Mouse (Mus musculus) cerebellum, postnatal 10 days (tissue): ENCODE measurements around the gene Cdsn.
"Not testable (repeated sequence)": the region's sequence is repeated elsewhere in the genome, so short reads cannot be mapped to it uniquely, and the experiment has no call there.

Experiments used
- DNase-seq, 2 experiments: peaks; one replicate each; pipeline ENCODE4 v3.0.0; 2021; ENCODE audit warnings: mixed read lengths in 2 of 2

Cdsn gene

DNA sequence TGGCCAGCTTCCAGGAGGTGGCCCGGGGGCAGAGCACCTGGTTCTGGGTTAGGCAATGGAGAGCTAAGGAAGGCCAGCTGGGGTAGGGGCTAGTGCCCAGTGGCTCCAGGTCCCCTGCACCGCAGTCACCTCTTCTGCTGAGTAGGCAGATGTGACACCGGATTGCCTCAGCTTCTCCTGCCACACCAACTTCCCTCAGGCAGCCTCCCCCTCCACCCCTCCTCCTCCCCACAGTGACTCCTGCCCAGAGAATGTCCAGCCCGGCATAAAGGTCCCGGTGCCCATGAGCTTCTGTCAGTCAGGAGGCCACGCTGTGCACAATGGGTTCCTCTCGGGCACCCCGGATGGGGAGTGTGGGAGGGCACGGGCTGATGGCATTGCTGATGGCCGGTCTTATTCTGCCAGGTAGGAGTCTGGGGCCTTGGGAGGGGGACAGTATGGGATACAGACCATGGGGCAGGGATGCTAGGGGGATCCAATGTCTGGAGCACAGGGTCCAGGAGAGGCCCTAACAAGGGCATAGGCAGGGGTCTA is at the start of gene Cdsn:
Gene Cdsn, plus strand, starts transcription at position 248 of the 534 bp plus-strand sequence.
- DNase-seq: no peak

DNA sequence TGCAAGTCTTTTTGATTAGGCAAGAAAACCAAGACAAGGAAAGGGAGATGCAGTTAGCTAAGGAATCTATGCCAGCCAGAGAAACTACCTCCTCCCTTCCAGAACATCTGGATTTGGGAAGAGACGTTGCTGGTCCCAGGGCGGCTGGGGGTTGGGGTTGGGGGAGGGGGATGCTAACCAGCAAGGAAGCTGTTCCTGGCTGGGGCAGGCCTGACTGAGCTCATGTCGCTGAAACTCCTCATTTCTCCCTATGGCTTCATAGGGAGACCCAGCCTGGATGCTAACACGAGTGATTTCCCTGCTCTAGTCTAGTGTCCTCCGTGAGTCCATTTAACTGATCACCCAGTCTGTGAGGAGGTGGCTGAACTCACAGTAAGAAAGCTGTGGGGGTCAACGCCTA is 49.7 kb upstream of the Cdsn start:
- no peak for DNase-seq

DNA sequence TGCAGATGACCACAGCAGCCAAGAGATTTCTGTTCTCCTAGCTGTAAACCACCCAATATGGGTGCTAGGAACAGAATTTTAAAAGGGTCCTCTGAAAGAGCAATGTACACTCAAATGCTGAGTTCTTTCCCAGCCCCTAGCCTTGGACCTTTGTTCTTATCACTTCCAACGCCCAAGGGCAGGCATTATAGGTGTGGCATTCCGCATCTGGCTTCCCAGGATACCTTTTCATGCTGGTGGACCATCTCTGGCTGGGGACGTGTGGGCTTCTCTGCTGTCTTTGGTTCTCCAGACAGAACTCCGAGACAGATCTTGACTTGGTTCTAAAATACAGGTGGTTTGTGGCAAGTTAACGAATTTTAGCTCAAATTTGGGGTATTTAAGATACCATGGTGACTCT is 49.2 kb upstream of the Cdsn start:
- no peak for DNase-seq

DNA sequence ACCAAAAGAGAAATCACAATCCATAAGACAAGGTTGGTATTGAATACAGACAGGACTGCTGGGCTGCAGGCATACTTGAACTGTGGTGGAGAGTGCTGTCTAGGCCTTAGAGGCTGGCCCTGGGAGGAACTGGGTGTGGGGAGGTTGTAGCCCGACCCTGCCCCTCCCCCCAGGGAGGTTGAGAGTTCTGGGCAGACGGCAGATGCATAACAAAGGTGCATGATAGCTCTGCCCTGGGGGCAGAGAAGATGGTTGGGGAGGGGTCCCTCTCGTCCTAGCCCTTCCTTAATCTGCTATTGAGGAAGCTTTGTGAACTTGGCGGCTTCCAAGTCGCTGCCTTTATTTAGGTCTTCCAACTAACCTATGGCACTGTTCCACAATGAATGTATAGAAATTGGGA is 48.1 kb upstream of the Cdsn start:
- DNase-seq: no peak

DNA sequence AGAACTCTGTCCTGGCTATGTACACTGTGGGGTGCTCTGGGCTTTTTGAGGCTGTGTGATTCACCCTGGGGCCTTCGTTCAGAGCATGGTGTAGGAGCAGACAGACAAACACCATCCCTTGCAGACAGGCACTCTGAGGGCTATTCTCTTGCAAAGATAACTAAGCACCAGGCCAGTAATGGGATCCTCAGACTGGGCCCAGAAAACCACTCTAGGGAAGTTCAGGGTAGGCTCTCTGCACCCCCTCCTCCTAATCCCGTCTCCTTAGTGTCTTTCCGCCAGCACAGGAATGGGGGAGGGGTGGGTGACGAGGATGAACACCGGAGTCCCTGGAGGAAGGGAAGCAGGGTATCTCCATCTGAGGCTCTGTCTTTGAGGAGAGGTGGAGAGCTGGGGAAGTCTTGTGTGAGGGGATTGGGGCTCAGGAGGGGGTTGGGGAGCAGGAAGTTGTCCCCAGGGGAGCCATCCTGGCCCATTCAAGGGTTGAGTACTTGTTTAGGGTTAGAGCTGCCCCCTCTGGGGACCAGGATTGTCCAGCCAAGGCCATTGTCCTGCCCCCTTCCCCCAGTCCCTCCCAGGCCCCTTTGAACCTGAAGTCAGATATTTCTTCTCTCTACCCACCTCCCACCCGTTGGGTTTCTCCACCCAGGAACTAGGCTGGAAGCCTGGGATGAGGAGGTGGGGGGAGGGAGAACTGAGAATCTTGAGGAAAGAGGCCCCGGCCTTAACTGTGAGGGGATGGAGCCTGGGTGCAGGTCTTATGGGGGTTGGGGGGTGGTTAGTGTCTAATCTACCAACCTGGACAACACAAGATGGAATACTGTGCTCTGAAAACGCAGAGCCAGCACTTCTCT is 47.1 kb upstream of the Cdsn start:
- DNase-seq: no peak

DNA sequence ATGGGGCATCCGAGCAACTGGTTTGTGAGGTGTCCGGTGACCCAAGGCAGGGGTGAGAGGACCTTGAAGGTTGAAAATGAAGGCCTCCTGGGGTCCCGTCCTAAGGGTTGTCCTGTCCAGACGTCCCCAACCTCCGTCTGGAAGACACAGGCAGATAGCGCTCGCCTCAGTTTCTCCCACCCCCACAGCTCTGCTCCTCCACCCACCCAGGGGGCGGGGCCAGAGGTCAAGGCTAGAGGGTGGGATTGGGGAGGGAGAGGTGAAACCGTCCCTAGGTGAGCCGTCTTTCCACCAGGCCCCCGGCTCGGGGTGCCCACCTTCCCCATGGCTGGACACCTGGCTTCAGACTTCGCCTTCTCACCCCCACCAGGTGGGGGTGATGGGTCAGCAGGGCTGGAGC is 46.2 kb upstream of the Cdsn start, which contains the start of gene Pou5f1:
Gene Pou5f1, plus strand, starts transcription at position 243 of the 400 bp plus-strand sequence.
- DNase-seq: no peak

DNA sequence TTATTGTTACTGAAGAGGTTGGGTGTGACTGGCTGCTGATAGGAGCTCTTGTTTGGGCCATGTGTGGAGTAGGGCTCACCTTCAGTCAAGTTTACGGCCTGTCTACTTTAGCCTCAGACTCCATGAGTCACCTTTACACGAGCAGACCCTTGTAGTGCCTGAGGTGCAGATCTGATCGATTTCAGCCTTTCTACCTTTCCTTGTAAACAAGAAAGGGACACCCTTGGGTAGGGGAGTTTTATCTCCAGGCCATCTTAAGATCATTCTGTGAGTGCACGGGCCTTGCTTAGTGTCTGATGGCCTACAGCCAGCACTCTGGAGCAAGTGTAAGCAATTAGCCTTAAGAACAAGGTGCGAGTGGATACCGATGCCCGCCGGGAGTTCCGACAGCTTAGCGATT is 45.0 kb upstream of the Cdsn start:
- DNase-seq: no peak

DNA sequence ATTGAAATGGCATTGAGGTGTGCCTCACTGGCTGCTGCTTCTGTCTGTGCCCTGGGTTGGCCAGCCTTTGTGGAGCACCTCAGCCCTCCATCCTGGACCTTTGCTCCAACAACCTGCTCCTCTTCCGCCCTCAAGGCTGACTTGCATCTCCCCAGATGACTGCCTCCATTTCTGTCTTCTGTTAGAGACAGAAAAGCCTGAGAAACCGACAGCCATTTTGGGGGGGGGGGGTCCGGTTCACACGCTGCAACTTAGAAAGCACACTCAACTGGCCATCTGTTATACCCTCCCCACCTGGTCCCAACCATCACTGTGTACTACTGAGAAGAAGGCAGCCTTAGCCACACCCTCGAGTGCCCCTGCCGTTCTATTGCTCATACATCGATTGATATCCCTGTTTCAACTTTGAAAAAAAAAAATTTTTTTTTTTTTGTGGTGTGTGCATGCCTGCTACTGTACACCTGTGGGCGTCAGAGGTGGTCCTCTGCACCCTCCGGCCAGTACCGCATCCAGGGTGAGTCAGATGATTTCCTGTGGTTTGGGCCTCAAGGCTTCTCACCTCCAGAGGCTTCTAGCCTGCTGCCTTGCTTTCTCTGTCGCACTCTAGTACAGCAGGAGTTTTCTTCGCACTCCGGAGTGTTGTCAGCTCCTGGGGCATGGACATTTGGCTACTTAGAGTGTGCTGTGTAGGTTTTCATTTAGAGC is 44.2 kb upstream of the Cdsn start:
- no peak for DNase-seq

DNA sequence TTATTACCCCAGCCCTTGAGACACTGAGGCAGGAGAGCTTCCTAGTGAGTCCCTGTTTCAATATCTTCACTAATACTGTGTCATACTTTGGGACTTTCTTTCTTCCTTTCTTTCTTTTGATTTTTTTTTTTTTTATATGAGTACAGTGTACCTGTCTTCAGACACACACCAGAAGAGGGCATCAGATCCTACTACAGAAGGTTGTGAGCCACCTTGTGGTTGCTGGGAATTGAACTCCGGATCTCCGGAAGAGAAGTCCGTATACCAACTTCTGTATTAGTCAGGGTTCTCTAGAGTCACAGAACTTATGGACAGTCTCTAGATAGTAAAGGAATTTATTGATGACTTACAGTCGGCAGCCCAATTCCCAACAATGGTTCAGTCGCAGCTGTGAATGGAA is 43.6 kb upstream of the Cdsn start:
- not testable (repeated sequence) for DNase-seq

DNA sequence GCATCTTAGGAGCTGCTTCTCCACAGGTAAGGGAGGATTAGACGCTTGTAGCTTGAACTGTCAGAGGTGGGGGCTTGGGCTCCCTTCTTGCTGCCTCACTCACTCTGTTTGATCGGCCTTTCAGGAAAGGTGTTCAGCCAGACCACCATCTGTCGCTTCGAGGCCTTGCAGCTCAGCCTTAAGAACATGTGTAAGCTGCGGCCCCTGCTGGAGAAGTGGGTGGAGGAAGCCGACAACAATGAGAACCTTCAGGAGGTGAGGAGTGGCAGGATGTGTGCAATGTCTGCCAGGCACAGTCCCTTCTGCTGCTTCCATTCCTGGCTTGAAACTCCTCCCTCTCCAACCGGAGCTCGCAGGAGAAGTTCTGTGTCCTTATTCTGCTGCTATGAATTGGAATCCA is 42.6 kb upstream of the Cdsn start:
- peak; percentile 33 to 53 for DNase-seq

DNA sequence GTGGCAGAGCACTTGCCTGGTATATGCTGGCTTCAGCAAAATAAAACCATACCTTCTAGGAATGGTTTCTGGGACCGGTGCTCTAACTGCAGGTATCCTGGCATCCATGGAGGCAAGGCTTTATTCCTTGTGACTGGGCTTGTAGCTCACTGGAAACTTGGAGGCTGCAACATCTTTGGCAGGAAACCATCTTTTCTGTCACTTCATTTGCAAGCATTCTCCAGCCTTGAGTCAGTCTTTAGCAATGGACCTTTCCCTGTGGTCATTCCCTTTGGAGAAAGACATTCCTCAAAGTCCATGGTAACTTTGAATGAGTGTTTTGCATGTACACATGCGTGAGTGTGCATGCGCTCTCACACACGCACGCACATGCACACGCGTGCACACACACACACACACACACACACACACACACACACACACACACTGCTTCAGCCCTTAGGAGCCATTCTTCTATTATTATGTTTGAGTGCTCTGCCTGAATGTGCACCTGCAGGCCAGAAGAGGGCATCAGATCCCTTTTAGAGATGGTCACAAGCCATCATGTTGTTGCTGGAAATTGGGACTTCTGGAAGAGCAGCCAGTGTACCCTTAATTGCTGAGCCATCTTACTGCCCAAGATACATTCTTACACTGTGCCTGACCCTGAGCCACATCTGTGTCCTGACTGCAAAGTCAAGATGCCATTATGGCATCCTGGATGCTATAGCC is 38.9 kb upstream of the Cdsn start:
- DNase-seq: peak in 1 of 2 experiments; percentile 50

DNA sequence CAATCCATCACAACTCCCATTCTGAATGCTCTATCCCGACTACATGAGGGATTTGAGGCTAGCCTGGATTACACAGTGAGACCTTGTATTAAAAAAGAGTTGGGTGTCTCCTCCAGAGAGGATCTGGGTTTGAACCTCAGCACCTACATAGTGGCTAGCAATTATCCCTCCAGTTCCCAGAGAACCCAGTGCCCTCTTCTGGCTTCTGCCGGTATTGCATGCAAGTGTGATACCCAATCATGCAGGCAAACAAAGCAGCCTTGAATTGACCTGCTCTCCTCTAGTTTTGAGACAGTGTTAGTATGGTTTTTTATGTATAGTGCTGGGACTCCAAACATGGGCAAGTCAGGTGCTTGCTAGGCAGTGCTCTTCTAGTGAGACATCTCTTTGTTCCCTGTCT is 38.0 kb upstream of the Cdsn start:
- peak; percentile 88 to 91 for DNase-seq

DNA sequence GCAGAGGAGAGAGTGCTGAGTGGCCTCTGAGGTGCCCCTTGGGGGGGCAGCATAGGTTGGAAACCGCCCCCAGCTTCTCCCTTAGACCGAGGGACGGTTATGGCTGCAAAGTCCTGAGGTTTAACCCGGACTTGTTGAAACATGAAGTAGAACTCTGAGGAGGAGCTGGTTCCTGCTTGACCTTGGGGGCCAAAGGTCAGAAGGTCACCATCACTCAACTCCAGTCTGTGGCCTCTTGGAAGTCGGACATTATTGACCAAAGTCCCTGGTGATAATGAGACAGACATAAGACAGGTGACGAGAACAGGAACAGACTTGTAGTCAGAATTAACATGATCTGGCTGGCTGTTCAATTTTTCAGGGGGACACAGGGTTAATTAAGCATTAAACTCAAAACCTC is 37.2 kb upstream of the Cdsn start:
- peak in 1 of 2 experiments; percentile 6 for DNase-seq

DNA sequence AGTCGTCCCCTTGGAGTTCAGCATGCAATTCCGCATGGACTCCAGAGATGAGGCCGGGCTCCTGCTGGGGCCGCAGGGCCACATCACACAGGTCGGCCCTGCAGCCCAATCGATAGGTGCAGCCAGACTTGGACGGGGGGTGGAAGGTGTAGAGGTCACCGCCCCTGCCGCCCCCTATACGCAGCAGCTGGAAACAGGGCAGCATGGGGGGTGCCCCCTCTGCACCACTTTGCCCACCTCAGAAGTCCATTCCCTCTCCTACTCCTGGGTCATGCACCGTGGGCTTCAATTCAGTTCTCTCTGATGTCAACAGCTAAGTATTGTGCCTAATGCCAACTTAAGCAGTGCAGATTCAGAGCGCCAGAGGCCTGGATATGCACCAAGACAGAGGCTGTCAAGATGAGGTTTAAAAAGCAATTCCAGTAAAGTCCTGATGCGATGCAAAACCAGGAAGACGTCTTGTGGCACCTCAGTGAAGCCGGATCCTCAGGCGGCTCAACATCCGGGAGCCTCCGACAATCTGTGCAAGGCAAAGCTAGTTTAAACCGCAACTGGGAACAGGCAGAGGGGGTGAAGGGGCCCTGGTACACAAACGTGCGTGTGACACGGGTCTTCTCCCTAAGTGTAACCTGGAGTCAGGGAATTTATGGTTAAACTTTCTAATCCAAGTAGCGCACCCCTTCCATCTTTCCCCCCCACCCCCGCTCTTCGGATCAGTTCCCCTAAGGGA is 35.9 kb upstream of the Cdsn start:
- peak; percentile 44 to 49 for DNase-seq

DNA sequence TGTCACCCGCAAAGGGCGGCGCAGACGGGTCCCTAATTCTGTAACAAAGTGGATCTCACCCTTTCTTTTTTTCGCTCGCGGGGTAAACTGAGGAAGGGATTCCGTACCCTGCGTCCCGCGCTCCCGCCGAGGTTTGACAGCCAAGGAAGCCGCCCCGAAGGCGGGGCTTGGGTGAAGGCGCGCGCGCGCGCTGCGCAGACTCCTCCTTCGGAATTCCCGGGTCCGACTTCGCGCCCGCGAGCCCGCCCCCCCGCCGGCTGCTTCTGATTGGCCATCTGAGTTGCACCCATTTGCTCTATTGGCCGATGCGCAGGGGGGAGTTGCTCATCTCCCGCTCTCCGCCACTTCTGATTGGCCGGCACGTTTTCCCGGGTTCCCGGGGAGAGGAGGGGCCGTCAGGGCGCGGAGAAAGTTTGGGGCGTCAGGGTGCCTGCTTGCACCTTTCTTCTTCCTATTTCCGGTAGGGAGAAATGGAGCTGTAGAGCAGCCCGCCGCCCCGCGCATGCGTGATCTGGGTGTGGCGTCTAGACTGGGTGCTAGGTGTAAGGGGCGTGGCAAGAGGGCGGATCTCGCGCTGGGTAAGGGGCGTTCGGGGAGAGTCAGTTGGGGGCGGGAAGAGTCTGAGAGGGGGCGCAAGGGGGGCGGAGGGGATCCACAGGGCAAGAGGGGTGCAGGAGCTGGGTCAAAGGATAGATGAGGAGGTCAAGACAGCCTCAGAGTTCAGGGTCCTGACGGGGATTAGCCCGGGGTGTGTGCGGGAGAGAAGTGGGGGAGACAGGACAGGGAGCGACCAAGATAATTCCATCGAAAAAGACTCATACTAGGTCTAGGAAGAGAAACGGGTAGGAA is 35.1 kb upstream of the Cdsn start, which contains the start of the genes Tcf19 and Cchcr1:
Gene Tcf19, minus strand, starts transcription at position 173 of the 849 bp plus-strand sequence.
Gene Cchcr1, plus strand, starts transcription at position 449 of the 849 bp plus-strand sequence.
- peak; percentile 99 for DNase-seq

DNA sequence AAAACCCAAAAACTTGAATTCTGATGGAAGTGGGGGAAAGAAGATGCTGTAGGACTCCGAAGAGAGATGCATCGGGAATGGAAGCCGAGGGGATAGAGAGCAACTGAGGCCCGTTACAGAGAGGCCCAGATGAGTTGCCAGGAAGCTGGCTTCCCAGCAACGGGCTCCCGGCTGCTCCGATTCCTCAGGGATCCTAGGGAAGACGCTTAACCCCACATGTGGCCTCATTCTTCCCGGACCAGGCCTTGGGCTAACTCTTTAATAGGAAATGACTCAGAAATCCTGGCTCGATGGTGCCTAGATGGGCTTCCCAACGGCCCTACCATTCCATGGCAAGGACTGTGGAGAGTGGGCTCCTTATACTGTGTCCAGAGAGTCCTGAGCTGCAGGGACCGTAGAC is 34.4 kb upstream of the Cdsn start:
- DNase-seq: peak in 1 of 2 experiments; percentile 13

DNA sequence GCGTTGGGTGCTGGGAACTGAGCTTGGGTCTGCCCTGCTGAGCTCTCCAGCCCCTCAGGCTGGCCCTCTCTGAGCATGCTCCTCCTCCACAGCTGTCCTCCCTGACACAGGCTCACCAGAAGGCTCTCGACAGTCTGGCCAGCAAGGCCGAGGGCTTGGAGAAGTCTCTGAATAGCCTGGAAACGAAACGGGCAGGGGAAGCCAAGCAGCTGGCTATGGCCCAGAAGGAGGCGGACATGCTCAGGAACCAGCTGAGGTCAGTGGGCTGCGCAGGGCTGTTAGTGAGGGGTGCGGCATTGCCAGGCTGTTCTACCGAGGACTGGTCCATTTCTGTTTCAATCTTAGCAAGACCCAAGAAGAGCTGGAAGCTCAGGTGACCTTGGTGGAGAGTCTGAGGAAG is 27.6 kb upstream of the Cdsn start:
- DNase-seq: peak; percentile 72 to 75

DNA sequence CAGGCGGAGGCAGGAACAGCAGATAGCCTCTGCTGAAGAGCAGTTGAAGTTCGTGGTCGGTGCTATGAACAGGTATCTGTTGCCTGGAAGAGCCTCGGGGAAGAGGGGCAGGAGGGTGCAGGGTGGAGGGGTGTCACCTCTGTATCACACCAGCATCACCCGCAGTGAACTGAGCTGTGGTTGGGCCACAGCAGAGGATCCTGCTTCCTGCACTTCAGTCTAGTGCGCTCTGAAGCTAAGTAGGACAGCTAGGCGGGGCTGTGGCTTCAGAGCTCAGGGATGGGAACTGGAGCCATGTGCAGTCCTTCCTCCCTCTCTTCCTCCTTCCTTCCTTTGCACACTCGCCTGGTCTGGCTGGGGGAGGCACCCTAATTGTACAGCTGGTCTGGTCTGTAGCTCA is 25.3 kb upstream of the Cdsn start:
- no peak for DNase-seq

DNA sequence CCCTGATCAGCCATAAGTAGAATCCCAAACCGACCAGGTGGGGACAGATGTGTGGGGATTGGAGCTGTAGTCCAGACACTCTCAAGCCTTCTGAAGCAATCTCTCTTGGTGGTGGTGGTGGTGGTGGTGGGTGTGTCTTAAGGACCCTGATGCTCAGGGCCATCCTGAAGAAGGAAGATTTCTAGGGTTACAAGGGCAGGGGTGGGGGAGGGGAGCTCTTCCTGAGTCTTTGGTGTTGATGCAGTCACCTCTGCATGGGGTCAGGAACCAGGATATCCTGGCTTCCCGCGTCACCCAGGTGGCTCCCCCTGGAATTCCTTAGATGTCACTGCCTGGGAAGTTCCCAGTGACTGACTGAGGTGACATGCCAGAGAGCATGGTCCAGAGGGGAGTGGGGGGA is 19.6 kb upstream of the Cdsn start:
- DNase-seq: peak in 1 of 2 experiments; percentile 5

DNA sequence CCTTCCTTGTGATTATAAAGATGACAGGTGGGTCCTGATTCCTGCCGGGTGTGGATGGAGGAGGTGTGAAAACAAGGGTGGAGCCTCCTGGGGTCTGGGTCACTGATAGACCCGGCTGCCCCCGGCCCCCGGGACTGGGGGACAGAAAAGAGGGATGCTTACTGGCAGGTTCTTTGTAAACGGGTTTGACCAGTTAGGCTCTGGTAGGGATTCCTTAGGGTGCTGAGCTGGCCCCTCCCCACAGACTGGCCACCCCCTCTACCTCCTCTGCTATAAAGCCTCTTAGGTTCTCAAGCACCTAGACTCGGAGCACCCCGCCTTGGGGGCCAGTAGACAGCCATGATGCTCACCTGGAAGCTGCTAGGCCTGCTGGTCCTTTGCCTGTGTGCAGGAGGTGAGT is 19.0 kb upstream of the Cdsn start, which contains the start of gene Psors1c2:
Gene Psors1c2, plus strand, starts transcription at position 301 of the 400 bp plus-strand sequence.
- no peak for DNase-seq

DNA sequence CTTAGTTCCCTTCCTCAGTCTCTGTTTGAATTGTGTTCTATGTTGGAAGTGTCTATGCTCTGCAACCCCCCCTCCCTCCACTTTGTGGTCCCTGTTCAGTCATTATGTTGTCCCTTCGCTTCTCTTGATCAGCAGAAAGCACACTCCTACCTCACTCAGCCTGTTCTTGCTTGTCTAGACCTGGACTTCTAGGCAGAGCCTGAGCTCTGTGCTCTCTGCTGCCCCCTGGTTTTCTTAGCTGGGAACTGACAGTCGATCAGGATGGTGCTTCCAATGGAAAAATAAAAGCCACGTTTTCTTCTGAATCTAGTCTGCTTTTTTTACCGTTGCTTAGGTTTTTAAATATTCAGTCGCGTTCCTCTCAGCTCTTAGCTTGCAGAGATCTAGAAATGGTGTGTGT is 17.6 kb upstream of the Cdsn start:
- peak; percentile 90 to 93 for DNase-seq
